Mouse (Mus musculus): ENCODE results near the gene Ctrb1. TPM values are rescaled to one million over a fixed set of nuclear protein-coding genes. Genes with fewer than 3 reads are reported as not detected.

Gene Ctrb1
- polyA plus RNA-seq, 1 experiment from 2014 or later = 1,145 TPM

DNA sequence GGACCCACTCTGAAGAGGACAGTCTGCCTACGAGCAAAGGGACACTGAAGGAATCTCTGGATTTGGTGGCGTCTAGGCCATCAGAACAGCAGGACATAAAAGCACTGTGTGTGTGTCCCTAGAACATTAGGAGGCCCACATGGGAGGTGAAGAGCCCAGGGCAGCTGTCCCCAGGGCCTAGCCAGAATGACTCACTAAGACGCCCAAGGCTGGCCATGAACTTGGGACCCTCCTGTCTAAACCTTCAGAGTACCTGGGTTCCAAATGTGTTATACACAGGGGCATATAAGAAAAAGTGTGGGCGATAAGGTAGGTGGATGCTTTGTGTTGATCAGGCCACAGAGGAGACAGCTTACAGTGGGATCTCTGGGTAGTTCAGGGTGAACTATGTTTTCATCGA is 9.9 kb upstream of the Ctrb1 start:
- Histone ChIP-seq H3K27ac (0 out of 2 replicates have a peak overlapping the region, but pooled peaks have one; percentile 3), H3K27me3 (replicated peaks) (no peaks in the 10 kb centered on the region), H3K9ac (no peak overlapping the region), H3K4me2 (replicated peaks) (no peak overlapping the region), H3K4me1 (replicated peaks) (peaks cover 4% of the 10 kb centered on the region), H3K4me3 (replicated peaks) (no peak overlapping the region), H3K9me3 (no peaks in the 10 kb centered on the region; the same call in 1 of the 2 replicates), H3K36me3 (no peaks in the 10 kb centered on the region)
- no peak for ATAC-seq
- WGBS = 86% methylated on average over 5 of the region's 5 CpGs

- WGBS = 80% methylated on average over 3 of the region's 3 CpGs
- Histone ChIP-seq H3K9ac (no peak overlapping the region), H3K9me3 (no peaks in the 10 kb centered on the region; the same call in 1 of the 2 replicates), H3K27ac (no peak overlapping the region), H3K27me3 (replicated peaks) (no peaks in the 10 kb centered on the region), H3K36me3 (no peaks in the 10 kb centered on the region), H3K4me2 (replicated peaks) (no peak overlapping the region), H3K4me3 (replicated peaks) (no peak overlapping the region), H3K4me1 (replicated peaks) (peaks cover 4% of the 10 kb centered on the region)
- no peak for ATAC-seq
Observed at GRCm38 (mm10) chr8:111700201-111700600, 9.4 kb upstream of the Ctrb1 start.

- Histone ChIP-seq H3K36me3 (no peaks in the 10 kb centered on the region), H3K4me2 (replicated peaks) (no peak overlapping the region), H3K9me3 (no peaks in the 10 kb centered on the region; the same call in 1 of the 2 replicates), H3K27ac (no peak overlapping the region), H3K4me3 (replicated peaks) (no peak overlapping the region), H3K9ac (no peak overlapping the region), H3K4me1 (replicated peaks) (no peaks in the 10 kb centered on the region; the same call in 1 of the 2 replicates), H3K27me3 (replicated peaks) (no peaks in the 10 kb centered on the region)
- 11% methylated on average over 1 of the region's 1 CpGs for WGBS
- ATAC-seq = no peak
Observed at GRCm38 (mm10) chr8:111699035-111699434, 8.2 kb upstream of the Ctrb1 start.

DNA sequence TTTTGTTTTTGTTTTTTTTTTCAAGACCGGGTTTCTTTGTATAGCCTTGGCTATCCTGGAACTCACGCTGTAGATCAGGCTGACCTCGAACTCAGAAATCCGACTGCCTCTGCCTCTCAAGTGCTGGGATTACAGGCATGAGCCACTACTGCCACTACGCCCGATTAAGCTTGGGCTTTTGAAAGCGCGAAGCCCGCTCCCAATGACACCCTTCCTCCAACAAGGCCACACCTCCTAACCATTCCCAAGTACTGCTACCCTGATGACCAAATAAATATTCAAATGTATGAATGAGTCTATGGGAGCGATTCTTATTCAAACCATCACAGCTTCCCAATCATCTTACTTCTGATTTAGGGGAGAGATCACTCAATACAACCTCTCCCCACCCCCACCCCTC is 6.8 kb upstream of the Ctrb1 start:
- Histone ChIP-seq H3K4me2 (replicated peaks) (no peak overlapping the region), H3K4me3 (replicated peaks) (no peak overlapping the region), H3K36me3 (no peaks in the 10 kb centered on the region), H3K27me3 (replicated peaks) (no peaks in the 10 kb centered on the region), H3K4me1 (replicated peaks) (peaks cover 2% of the 10 kb centered on the region; the same call in 1 of the 2 replicates), H3K27ac (no peak overlapping the region), H3K9me3 (no peaks in the 10 kb centered on the region; the same call in 1 of the 2 replicates), H3K9ac (no peak overlapping the region)
- 85% methylated on average over 10 of the region's 10 CpGs for WGBS
- ATAC-seq = no peak

- no peak overlapping the region for H3K9ac ChIP-seq
- no peak for ATAC-seq
- no peak overlapping the region for H3K4me2 ChIP-seq (replicated peaks)
- H3K9me3 ChIP-seq = no peaks in the 10 kb centered on the region; the same call in 1 of the 2 replicates
- 0 out of 2 replicates have a peak, but pooled peaks cover 2% of the 10 kb centered on the region for H3K4me1 ChIP-seq (replicated peaks)
- no peaks in the 10 kb centered on the region for H3K27me3 ChIP-seq (replicated peaks)
- 52% methylated on average over 7 of the region's 7 CpGs for WGBS
- no peak overlapping the region for H3K4me3 ChIP-seq (replicated peaks)
- H3K36me3 ChIP-seq = no peaks in the 10 kb centered on the region
- no peak overlapping the region for H3K27ac ChIP-seq
Observed at GRCm38 (mm10) chr8:111695441-111695840, 4.6 kb upstream of the Ctrb1 start.

GRCm38 (mm10) chr8:111693261-111693741 is 2.5 kb upstream of the Ctrb1 start:
- Histone ChIP-seq H3K36me3 (no peaks in the 10 kb centered on the region), H3K4me1 (replicated peaks) (0 out of 2 replicates have a peak, but pooled peaks cover 2% of the 10 kb centered on the region), H3K27ac (0 out of 2 replicates have a peak overlapping the region, but pooled peaks have one; percentile 36), H3K27me3 (replicated peaks) (no peaks in the 10 kb centered on the region), H3K9me3 (no peaks in the 10 kb centered on the region), H3K4me2 (replicated peaks) (no peak overlapping the region), H3K4me3 (replicated peaks) (no peak overlapping the region), H3K9ac (no peak overlapping the region)
- WGBS = 41% methylated on average over 6 of the region's 6 CpGs
- ATAC-seq = peak; percentile 65

DNA sequence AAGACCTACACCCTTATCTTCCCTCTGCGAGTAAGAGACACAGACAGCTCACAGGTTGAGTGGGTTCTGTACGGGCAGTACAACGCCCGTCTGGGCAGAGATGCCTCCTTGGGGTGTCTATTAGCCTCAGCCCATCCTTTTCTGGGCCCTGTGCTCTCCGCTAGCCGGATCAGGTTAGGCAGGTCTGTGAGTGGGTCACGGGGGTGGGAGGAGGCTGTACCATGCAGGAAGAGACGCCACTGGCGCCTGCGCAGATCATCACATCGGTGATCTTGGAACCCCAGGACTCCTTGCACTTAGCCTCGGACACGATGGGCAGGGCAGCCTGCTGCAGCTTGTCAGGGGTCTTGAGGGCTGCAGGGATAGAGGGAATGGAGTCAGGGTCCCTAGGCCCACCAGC is 3.9 kb downstream of the Ctrb1 start:
- Histone ChIP-seq H3K36me3 (no peaks in the 10 kb centered on the region), H3K4me2 (replicated peaks) (no peak overlapping the region), H3K4me3 (replicated peaks) (no peak overlapping the region), H3K9me3 (no peaks in the 10 kb centered on the region), H3K27me3 (replicated peaks) (no peaks in the 10 kb centered on the region), H3K27ac (no peak overlapping the region), H3K9ac (no peak overlapping the region), H3K4me1 (replicated peaks) (no peaks in the 10 kb centered on the region)
- peak; percentile 32 for ATAC-seq
- 78% methylated on average over 13 of the region's 13 CpGs for WGBS

DNA sequence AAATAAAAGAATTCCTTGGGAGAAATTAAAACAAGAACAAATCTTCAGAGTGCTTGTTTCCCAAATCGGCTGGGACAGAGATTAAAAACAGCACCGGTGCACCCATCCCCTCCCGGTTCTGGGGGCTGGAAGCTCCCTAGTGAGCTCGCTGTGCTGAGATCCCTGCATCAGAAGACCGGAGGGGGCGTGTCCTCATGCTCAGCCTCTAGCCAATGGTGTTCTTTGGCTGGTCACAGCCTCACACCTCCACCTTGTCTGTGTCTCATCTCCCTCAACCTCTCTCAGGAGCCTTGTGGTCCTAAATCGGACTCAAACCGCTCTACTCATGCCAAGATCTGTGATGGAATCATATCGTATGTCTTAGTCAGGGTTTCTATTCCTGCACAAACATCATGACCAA is 8.3 kb downstream of the Ctrb1 start:
- Histone ChIP-seq H3K9ac (no peak overlapping the region), H3K27me3 (replicated peaks) (no peaks in the 10 kb centered on the region), H3K4me1 (replicated peaks) (no peaks in the 10 kb centered on the region), H3K36me3 (no peaks in the 10 kb centered on the region), H3K4me2 (replicated peaks) (no peak overlapping the region), H3K27ac (no peak overlapping the region), H3K9me3 (no peaks in the 10 kb centered on the region), H3K4me3 (replicated peaks) (no peak overlapping the region)
- ATAC-seq = no peak
- 27% methylated on average over 9 of the region's 9 CpGs for WGBS

GRCm38 (mm10) chr8:111681153-111681552 is 9.7 kb downstream of the Ctrb1 start:
- Histone ChIP-seq H3K9ac (no peak overlapping the region), H3K4me1 (replicated peaks) (no peaks in the 10 kb centered on the region), H3K27me3 (replicated peaks) (no peaks in the 10 kb centered on the region), H3K4me3 (replicated peaks) (no peak overlapping the region), H3K27ac (no peak overlapping the region), H3K4me2 (replicated peaks) (no peak overlapping the region), H3K9me3 (no peaks in the 10 kb centered on the region), H3K36me3 (no peaks in the 10 kb centered on the region)
- WGBS = 73% methylated on average over 11 of the region's 11 CpGs
- no peak for ATAC-seq

DNA sequence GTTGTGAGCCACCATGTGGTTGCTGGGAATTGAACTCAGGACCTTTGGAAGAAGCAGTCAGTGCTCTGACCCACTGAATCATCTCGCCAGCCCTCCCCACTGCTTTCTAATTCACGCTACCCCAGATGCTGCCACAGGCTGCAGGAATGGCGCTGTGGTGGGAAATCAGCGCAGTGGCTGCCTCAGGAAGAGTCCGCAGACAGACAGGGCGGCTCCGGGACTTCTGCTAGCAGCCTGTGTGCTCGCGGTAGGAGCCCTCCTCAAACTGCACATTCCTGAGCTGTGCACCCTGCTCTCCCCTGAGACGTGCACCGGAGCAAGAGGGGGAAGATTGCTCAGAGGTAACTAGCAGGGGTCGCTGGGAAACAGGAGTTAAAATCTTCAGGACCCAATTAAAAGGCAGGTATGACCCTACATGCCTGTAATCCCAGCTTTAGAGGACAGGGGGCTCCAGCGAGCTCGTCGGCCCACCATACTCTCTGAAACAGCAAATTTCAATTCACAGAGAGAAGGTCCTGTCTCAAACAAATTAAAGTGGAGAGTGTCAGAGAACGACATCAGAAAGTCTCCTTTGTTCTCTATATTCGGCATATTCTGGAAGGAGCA is 10.3 kb downstream of the Ctrb1 start:
- Histone ChIP-seq H3K9me3 (no peaks in the 10 kb centered on the region), H3K9ac (no peak overlapping the region), H3K4me3 (replicated peaks) (no peak overlapping the region), H3K27ac (no peak overlapping the region), H3K4me2 (replicated peaks) (no peak overlapping the region), H3K27me3 (replicated peaks) (no peaks in the 10 kb centered on the region), H3K4me1 (replicated peaks) (no peaks in the 10 kb centered on the region), H3K36me3 (no peaks in the 10 kb centered on the region)
- WGBS = 37% methylated on average over 17 of the region's 17 CpGs
- no peak for ATAC-seq

- 95% methylated on average over 7 of the region's 7 CpGs for WGBS
- no peak overlapping the region for H3K4me2 ChIP-seq (replicated peaks)
Observed at GRCm38 (mm10) chr8:111678848-111679247, 12.0 kb downstream of the Ctrb1 start.

DNA sequence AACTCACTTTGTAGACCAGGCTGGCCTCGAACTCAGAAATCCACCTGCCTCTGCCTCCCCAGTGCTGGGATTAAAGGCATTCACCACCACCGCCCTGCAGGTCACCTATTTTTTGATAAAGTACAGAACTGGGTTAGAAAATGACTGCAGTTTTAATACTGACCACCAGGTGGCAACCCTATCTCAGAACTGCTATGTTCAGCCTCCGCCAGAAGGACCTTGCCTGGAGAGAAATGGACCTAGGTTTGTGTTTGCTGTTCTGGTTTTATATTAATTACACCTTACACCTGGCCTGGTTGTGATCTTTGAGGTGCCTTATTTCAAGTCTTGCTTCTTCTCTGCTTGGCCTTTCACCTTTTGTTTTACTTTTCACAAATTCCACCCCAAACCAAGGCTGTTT is 12.7 kb downstream of the Ctrb1 start:
- Histone ChIP-seq H3K9me3 (no peaks in the 10 kb centered on the region), H3K4me2 (replicated peaks) (no peak overlapping the region)
- ATAC-seq = peak; percentile 76

More at GRCm38 (mm10) chr8:111678848-111679247, 12.0 kb downstream of the Ctrb1 start:
- Histone ChIP-seq H3K36me3 (no peaks in the 10 kb centered on the region), H3K9ac (no peak overlapping the region), H3K4me1 (replicated peaks) (no peaks in the 10 kb centered on the region), H3K4me3 (replicated peaks) (no peak overlapping the region), H3K9me3 (no peaks in the 10 kb centered on the region), H3K27me3 (replicated peaks) (no peaks in the 10 kb centered on the region), H3K27ac (no peak overlapping the region)
- ATAC-seq = no peak

GRCm38 (mm10) chr8:111676237-111676636 is 14.6 kb downstream of the Ctrb1 start:
- 72% methylated on average over 8 of the region's 8 CpGs for WGBS
- no peaks in the 10 kb centered on the region for H3K27me3 ChIP-seq (replicated peaks)
- H3K4me1 ChIP-seq (replicated peaks) = no peaks in the 10 kb centered on the region
- H3K9me3 ChIP-seq = no peaks in the 10 kb centered on the region
- H3K36me3 ChIP-seq = no peaks in the 10 kb centered on the region
- no peak for ATAC-seq
- H3K9ac ChIP-seq = no peak overlapping the region
- H3K4me3 ChIP-seq (replicated peaks) = no peak overlapping the region
- no peak overlapping the region for H3K27ac ChIP-seq
- H3K4me2 ChIP-seq (replicated peaks) = no peak overlapping the region

More for the DNA sequence above, 12.7 kb downstream of the Ctrb1 start:
- Histone ChIP-seq H3K36me3 (no peaks in the 10 kb centered on the region), H3K9ac (no peak overlapping the region), H3K27me3 (replicated peaks) (no peaks in the 10 kb centered on the region), H3K4me1 (replicated peaks) (no peaks in the 10 kb centered on the region), H3K27ac (no peak overlapping the region), H3K4me3 (replicated peaks) (no peak overlapping the region)
- 18% methylated on average over 3 of the region's 3 CpGs for WGBS

Measured in intestine, embryonic 15.5 days (tissue).